Mouse (Mus musculus) left cerebral cortex, adult 11 months (tissue): ENCODE measurements at regions not wholly inside any gene's neighbourhood (a gene's known extent, or its start where the extent isn't known, plus 50 kb on each side); places are given as distances from the start of the nearest gene placed in this dataset.

ENCODE experiments used
- DNase-seq: peaks from one replicate; pipeline ENCODE4 v3.0.0; 2022; ENCODE audit warnings: low spot score

GRCm38 (mm10) chr2:8628007-8628406, 1118.6 kb upstream of the Celf2 start:
- DNase-seq = no peak

- DNase-seq = no peak
Measured at GRCm38 (mm10) chr2:8628485-8629208, 1119.3 kb upstream of the Celf2 start.

GRCm38 (mm10) chr2:8638082-8638481, 1128.7 kb upstream of the Celf2 start:
- peak; percentile 26 for DNase-seq

- no peak for DNase-seq
Measured at GRCm38 (mm10) chr2:8639282-8639681, 1129.9 kb upstream of the Celf2 start.

- DNase-seq = no peak
Measured at GRCm38 (mm10) chr2:8645463-8645862, 1136.1 kb upstream of the Celf2 start.

- no peak for DNase-seq
Measured at GRCm38 (mm10) chr2:8660544-8660943, 1151.2 kb upstream of the Celf2 start.

- peak; percentile 55 for DNase-seq
Measured at GRCm38 (mm10) chr2:8673751-8674378, 1164.5 kb upstream of the Celf2 start.

GRCm38 (mm10) chr2:8675537-8675936, 1166.2 kb upstream of the Celf2 start:
- no peak for DNase-seq

GRCm38 (mm10) chr2:8676546-8676945, 1167.2 kb upstream of the Celf2 start:
- no peak for DNase-seq

GRCm38 (mm10) chr2:8690846-8691643, 1181.7 kb upstream of the Celf2 start:
- DNase-seq = no peak

GRCm38 (mm10) chr2:8729306-8729705, 1151.7 kb upstream of the 4930412O13Rik start:
- DNase-seq = no peak

- DNase-seq = peak; percentile 7
Measured at GRCm38 (mm10) chr2:8754142-8754541, 1126.9 kb upstream of the 4930412O13Rik start.

GRCm38 (mm10) chr2:8756546-8756945, 1124.5 kb upstream of the 4930412O13Rik start:
- no peak for DNase-seq

- no peak for DNase-seq
Measured at GRCm38 (mm10) chr2:8770636-8771035, 1110.4 kb upstream of the 4930412O13Rik start.

GRCm38 (mm10) chr2:8781152-8781935, 1099.7 kb upstream of the 4930412O13Rik start:
- DNase-seq = no peak

- DNase-seq = no peak
Measured at GRCm38 (mm10) chr2:8782225-8782624, 1098.8 kb upstream of the 4930412O13Rik start.

GRCm38 (mm10) chr2:8802061-8802460, 1079.0 kb upstream of the 4930412O13Rik start:
- DNase-seq = no peak

- DNase-seq = no peak
Measured at GRCm38 (mm10) chr2:8809609-8810008, 1071.4 kb upstream of the 4930412O13Rik start.

- DNase-seq = no peak
Measured at GRCm38 (mm10) chr2:8818127-8818526, 1062.9 kb upstream of the 4930412O13Rik start.

GRCm38 (mm10) chr2:8825406-8825805, 1055.6 kb upstream of the 4930412O13Rik start:
- no peak for DNase-seq
